Mouse (Mus musculus): ENCODE data around the gene Rps17. TPM values are rescaled to one million over a fixed set of nuclear protein-coding genes. Genes with fewer than 3 reads are reported as not detected.

The Rps17 gene
- polyA plus RNA-seq, 1 experiment from 2014 or later, result 1,759 TPM

DNA sequence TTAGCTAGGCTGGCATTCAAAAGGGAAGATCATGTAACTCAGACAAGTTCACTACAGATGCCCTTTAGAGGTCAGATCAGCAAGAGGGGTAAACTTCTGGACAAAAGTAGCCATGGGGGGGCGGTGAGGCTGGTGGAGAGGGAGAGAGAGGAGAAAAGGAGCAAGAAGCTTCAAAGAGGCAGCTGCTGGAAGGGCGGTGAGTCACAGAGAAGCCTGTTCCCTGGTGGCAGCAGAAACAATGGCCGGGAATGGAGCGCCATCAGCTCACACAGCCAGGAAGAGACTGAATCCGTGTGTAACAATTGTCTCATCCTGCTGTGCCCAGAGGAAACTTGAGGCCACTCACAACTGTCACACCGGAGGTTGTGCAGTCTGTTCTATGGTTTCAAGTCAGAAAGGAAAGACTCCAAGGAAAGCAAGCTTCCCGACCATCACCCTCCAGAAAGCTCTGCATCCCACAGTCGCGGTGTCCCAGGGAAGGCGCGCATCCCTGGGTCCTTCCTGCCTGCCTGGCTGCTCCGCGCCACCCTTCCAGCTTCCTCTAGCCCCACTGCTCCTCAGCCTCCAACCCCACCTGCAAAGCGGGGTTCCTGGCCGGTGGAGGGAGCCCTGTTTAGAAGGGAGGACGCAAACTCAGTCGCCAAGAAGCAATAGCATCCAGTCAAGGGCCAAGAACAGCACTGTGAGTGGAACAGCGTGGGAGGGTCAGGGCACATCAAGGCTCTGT lies 9.2 kb downstream of the Rps17 start:
- DNase-seq (ENCODE audit: low spot score), result no peak

DNA sequence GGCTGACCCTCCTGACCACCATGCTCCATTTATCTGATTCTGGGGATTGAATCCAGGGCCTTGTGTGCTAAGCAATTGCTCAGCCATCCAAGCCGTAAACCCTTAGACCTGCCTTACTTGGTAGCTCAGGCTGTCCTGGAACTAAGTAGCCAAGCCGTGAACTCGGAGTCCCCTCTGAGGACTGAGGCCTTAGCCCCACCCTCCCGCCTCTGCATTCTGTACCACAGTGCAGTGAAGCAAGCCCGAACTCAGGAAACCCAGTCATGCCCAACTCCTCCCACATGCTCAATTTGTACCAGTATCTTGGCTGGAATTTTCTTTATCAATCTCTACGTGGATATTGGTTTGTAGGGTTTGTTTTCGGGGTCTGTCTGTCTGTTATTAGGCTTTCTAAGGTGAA lies 13.2 kb downstream of the Rps17 start:
- no peak for DNase-seq (ENCODE audit: low spot score)

DNA sequence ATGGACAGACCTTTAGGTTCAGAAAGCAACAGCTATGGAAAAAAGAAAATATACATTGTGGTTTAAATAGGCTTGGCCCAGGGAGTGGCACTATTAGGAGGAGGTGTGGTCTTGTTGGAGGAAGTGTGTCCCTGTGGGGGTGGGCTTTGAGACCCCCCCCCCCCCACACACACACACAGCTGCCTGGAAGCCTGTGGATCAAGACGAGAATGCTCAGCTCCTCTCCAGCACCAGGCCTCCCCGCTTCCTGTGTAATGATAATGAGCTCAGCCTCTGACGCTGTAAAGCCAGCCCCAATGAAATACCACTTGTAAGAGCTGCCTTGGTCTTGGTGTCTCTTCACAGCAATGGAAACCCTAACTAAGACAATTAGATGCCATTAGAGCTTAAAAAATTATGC lies 14.3 kb downstream of the Rps17 start:
- no peak for DNase-seq (ENCODE audit: low spot score)

DNA sequence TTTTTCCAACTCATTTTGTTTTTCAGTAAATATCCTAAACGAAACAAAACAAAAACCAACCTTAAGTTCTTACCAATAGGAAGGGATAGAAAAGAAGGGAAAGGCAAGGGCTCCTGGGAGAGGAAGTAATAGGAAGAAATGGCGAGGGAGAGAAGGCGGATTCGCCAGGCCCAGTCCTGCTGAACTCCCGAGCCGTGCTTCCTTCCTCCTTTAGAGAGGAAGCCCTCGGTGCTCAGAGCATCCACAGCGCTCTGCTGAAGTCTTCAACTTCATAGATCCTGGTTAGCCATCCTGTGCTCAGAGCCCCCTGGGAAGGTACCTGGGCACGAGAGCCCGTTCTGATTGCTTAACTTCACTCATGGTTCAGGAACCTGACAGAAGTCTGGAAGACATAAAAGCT lies 17.4 kb downstream of the Rps17 start:
- no peak for DNase-seq (ENCODE audit: low spot score)

DNA sequence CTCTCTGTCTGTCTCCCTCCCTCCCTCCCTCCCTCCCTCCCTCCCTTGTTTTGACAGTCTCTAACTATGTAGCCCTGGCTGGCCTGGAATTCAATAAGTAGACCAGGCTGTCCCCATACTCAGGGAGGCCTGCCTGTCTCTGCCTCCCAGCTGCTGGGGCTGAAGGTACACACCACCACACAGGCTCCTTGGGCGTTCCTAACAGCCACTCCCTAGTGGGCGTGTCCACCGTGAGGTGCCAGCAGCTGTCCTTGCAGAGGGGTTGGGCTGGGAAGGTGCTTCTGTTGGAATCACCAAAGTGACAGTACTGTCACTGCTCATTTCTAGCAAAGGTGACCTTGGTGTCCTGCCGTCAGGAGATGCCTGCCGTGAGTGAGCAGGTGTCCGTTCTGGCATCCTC lies 18.2 kb downstream of the Rps17 start:
- no peak for DNase-seq (ENCODE audit: low spot score)

DNA sequence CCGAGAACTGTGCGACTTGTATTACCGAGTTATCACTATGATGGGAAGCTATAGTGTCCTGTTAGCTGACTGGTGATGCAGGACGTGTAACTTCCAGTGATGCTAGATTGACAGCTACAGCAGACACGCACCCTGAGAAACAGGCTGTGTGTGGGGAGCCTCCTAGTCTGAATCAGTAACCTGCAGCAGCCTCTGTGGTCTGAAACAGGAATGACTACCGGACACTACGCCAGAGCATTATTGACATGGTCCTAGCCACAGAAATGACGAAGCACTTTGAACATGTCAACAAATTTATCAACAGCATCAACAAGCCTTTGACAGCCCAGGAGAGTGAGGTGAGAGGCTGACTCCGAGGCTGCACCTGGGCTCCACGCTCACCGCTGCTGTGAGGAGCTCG lies 19.0 kb downstream of the Rps17 start:
- DNase-seq (ENCODE audit: low spot score), result no peak

DNA sequence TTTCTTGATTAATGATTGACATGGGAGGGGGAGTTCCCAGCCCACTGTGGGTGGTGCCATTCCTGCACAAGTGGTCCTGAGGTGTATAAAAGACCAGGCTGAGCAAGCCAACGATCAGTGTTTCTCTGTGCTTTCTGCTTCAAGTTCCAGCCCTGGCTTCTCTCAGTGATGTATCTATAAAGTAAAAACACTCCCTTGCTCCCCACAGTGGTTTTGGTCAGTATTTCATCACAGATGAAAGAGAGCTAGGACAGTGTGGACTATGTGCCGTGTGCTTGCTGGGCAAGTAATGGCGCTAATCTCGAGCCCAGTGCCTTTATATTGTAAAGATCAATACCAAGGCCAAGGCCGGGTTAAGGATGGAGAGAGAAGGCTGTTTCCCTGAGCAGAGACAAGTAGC lies 23.3 kb downstream of the Rps17 start:
- DNase-seq (ENCODE audit: low spot score), result no peak

DNA sequence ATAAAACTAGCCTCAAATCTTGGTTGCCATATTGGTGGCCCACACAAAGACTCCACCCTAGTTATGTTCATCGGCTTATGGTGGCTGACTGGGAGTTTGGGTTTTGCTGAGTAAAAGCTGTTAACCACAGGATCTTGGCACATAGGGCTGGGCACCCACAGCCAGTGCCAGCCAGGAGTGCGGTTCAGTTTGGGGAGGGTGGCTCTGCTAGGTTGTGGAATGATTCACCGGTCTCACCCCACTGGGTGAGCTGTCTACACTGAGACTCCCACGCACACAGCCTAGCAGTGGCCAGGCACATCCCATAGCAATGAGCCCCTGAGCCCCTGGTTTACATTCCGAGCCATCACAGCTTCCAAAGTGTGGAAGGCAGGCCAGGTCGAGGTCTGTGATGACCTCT lies 25.3 kb downstream of the Rps17 start:
- DNase-seq (ENCODE audit: low spot score), result no peak

DNA sequence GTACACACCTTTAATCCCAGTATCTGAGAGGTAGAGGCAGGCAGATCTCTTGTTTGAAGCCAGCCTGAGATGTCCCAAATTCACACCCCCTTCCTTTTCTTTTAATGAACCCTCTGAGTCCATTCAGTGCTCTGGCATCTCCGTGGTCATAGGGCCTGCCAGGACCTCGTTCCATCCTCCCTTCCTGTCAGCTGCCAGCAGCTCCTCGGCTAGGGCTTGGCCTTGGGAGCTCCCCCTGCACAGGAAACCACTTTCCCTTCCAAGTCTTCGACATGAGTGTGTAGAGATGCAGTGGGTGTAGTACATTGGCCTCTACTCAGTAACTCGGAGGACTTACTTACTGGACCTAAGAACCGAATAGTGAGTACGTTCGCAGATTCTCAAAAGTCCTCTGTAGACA lies 29.5 kb downstream of the Rps17 start:
- DNase-seq (ENCODE audit: low spot score), result no peak

DNA sequence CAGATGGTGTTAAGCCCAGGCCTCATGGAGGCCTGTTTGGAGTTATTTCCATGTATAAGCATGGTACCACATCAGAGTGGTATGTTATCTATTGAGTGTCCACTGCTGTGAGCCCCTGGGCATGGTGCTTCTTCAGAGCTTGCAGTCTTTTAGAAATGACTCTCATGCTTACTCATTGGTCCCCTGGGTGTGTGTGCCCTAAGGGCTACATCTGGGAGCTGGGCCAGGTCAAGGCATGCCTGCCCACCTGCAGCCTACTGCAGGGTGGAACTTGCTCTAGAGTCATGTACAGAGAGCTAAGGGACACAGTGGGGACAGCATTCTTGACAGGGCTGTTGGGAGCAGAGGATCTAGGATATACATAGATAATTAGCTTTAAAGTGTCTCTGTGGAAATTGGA lies 33.5 kb downstream of the Rps17 start:
- DNase-seq (ENCODE audit: low spot score), result no peak

DNA sequence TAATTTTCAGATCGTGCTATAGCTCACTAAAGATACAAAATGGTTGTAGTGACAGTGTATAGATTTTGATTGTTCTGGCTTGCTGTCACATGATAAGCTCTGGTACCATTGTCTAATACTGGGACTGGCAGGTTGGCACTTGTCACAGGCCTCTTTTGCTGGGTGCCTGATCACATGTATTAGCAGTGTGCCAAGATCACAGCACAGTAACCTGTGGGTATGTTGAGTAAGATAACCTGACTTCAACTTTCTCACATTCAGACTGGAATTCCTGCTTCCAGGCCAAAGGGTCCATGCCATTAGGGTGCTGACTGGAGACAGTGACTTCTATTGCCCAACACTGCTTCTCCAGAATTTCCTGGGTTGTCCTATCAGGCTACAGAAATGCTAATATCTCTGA lies 33.9 kb downstream of the Rps17 start:
- no peak for DNase-seq (ENCODE audit: low spot score)

DNA sequence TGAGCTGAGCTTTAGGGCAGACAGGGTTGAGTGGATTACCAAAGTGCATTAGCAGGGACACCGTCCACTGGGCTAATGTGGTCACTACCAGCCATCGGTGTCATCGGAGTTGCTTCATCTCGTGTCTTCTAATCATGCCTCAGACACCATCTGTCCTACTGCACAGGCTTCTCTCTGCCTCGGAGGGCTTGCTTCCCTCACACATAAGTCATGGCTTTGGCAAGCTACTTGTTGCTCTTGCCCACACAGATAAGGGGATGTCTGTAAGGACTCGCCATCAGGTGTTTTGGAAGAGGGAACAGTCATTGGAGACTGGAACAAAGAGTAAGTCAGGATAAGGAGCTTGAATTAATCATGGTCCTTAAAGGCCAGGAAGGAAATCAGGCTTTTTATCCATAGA lies 35.8 kb downstream of the Rps17 start:
- no peak for DNase-seq (ENCODE audit: low spot score)

DNA sequence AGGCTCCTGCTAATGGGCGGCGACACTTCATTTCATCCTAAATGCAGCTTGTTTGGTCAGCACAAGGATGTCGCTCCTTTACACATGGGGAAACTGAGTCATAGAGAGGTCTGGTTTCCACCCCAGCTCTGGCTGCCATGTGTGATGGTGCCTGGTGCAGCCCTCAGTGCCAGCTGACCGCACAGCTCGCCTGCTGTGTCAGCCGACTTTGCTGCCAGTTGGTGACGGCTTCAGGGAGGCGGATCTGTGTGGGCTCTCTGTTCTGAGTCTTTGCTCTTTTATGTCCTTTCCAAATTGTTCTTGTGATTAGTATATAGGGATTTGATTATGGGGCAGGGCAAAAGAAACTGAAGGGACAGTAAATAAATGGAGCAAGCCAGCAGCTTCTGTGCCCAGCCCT lies 37.3 kb downstream of the Rps17 start:
- DNase-seq (ENCODE audit: low spot score), result no peak

DNA sequence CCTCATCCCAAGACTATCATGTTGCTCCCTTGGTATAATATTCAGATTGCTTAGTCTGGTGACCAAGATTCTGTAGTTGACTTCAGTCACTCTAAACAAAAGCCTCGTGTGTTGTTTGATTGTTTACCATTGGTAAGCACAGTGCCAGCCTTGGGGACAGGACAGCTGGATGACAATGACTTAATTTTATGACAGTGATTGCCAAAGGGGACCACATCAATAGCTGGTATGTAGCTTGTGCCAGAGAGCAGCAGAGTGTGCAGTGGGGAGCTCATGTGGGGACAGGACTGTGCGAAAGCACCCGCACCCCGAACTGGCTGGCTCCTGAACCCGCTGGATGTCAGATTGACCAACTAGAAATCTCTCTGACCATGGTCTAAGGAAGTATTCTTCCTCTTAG lies 40.4 kb downstream of the Rps17 start:
- no peak for DNase-seq (ENCODE audit: low spot score)

DNA sequence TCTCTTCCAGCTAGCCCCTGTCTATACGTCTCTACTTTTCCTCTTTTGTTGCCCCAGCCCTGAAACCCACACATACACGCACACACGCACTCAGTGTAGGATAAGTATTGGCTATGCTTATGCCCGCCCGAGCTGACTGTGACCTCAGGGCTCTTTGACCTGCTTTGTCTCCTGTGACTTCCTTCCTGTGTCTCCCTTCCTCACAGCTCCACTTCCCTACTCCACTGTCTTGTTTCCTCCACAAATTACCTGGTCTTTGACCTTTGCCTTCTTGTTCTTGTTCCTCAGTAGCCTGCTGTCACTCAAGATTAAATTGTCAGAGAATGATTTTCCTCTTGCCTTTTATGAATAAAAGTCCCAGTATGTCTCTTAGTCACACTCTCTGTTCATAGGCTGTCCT lies 41.0 kb downstream of the Rps17 start:
- DNase-seq (ENCODE audit: low spot score), result no peak

DNA sequence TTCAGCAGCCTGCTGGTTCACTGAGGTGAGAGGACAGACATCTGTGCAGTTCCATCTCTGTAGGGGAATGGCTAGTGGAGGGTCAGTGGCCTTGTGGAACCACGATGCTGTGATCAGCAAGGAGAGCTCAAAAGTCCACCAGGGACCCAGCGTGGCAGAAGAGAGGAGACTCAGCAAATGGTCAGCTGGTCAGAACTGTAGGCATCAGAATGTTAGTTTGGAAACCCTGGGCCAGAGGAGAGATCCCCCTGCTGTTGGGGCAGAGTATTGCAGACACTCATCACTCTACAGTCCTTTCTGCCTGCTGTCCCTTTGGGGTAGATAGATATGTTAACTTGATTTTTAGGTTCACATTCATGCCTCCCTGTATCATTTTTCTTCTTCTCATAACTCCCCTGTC lies 41.4 kb downstream of the Rps17 start:
- peak; percentile 9 for DNase-seq (ENCODE audit: low spot score)

DNA sequence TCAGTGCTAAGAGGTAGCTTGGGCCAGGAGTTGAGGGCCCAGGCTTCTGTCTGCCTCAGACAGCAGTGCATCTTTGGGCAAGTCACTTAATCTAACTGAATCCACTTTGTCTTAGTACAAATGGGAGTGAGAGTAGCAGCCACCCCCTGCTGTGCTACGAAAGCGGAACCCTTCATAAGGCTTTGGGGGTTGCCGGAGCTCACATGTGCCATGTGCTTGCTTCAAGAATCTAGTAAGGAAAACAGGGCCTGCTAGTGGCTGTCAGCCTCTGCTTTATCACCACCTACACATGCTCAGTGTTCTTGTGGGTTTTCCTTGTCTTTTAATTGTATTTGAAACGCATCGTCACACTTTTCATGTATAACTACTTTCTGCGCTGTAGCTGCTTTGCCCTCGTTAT lies 43.7 kb downstream of the Rps17 start:
- no peak for DNase-seq (ENCODE audit: low spot score)

DNA sequence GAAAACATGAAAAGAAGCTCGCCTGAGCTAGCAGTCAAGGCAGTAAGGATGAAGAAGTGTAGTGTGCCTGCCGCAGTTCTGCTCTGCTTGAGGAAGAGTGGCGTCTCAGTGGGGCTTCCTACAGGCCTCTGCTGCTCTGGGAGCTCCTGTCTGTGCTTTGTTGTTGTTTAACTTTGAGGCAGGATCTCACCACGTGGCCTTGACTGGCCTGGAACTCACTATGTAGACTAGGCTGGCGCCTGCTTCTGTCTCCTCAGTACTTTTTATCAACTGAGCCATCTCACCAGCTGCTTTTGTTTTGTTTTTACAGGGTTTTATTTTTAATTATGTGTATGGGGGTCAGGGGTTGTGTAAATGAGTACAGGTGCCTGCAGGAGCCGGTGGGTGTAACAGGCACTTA lies 46.8 kb downstream of the Rps17 start:
- no peak for DNase-seq (ENCODE audit: low spot score)

DNA sequence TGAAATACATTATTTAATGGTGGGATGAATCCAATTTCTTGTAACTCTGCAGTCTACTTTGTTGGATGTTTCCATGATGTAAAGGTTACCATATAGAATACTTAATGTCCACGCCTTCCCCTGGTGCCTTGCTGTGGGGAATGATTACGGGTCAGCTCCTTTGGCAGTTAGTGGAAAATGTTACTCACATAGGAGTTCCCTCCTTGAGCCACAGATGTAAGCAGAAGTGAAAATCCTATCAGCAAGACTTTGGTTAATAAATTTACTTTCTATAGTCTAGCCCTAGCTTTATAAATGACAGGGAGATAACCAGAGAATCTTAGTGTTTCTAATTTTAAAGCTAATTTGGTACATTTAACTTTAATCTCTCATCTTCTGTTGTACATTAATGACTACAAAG lies 49.9 kb downstream of the Rps17 start:
- DNase-seq (ENCODE audit: low spot score), result no peak

Other genes with a start within 250 kb of the Rps17 start
- 0.24 and 0.49 TPM in 2 replicates for gene Slc28a1, start 230.5 kb downstream of the Rps17 start, polyA plus RNA-seq (2015; fragmentation: Nextera tagmentation; extraction: Ambion mirVana)
- gene Pde8a, start 131.7 kb downstream of the Rps17 start, polyA plus RNA-seq (2015; fragmentation: Nextera tagmentation; extraction: Ambion mirVana), result 1.2 TPM in 2 replicates
- 10.0 and 12.2 TPM in 2 replicates for gene Cpeb1, start 110.2 kb upstream of the Rps17 start, polyA plus RNA-seq (2015; fragmentation: Nextera tagmentation; extraction: Ambion mirVana)
- 0.35 and 0.57 TPM in 2 replicates for gene Ap3b2, start 148.7 kb upstream of the Rps17 start, polyA plus RNA-seq (2015; fragmentation: Nextera tagmentation; extraction: Ambion mirVana)
- not detected in 2 replicates for gene BC048679, start 153.0 kb upstream of the Rps17 start, polyA plus RNA-seq (2015; fragmentation: Nextera tagmentation; extraction: Ambion mirVana)
- gene Fsd2, start 221.7 kb upstream of the Rps17 start, polyA plus RNA-seq (2015; fragmentation: Nextera tagmentation; extraction: Ambion mirVana), result 0.73 and 0.87 TPM in 2 replicates
- 7.2 and 8.3 TPM in 2 replicates for gene Whamm, start 226.0 kb upstream of the Rps17 start, polyA plus RNA-seq (2015; fragmentation: Nextera tagmentation; extraction: Ambion mirVana)